Mouse (Mus musculus): ENCODE results near the gene Rnls. TPM values are rescaled to one million over a fixed set of nuclear protein-coding genes. Genes with fewer than 3 reads are reported as not detected.

The Rnls gene
- polyA plus RNA-seq, 1 experiment: 1.2 TPM

DNA sequence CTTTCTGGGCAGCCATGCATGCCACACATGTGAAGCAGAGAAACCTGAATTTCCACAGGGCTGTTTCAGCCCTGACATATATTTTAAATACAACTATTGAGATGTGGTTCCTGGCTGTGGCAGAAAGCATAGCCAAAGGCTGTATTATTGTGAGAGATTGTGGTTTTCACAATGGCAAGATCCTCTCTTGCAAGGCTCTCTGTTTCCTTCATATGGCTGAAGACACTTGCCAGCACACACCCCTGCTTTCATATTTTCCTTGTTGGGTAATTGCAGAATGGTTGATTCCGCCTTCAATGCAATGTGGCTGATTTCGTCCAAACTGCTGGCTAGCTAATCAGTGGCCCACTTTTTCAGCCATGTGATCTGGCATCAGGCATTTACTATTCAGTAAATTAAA, 248.9 kb downstream of the Rnls start:
- no peak overlapping the region for H3K27ac ChIP-seq (ENCODE audit: insufficient read depth, low read length)
- H3K4me3 ChIP-seq (ENCODE audit: insufficient read depth, low read length): no peak overlapping the region
- TF ChIP-seq CTCF (IDR thresholded peaks at IDR 0.05; ENCODE audit: extremely low read depth, insufficient read depth, low read length) (no peak), POLR2A (IDR thresholded peaks at IDR 0.05; ENCODE audit: extremely low read depth, insufficient read depth, low read length) (no peak)
- H3K4me1 ChIP-seq (ENCODE audit: control insufficient read depth, insufficient read depth, low read length): no peaks in the 10 kb centered on the region

DNA sequence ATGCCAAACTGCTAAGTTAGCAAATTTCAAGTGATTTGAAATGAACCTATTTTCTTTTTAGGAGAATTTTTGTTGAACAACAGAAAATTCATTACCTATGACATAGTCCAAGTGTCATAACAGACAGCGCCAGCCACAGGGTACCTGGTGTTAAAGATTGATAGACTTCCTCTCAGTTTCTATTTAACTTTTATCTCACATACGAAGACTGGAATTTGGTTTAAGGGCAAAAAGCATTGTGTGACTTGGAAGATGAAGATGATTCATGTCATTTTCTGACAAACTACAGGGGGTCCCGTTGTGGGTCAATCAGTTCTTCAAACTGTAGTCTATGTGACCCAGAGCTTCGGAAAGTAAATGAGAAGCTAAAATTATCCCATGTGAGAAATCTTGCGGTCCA, 254.8 kb downstream of the Rnls start:
- TF ChIP-seq POLR2A (IDR thresholded peaks at IDR 0.05; ENCODE audit: extremely low read depth, insufficient read depth, low read length): no peak
- Histone ChIP-seq H3K27ac (ENCODE audit: insufficient read depth, low read length) (no peak overlapping the region), H3K4me1 (ENCODE audit: control insufficient read depth, insufficient read depth, low read length) (no peaks in the 10 kb centered on the region), H3K4me3 (ENCODE audit: insufficient read depth, low read length) (no peak overlapping the region)

DNA sequence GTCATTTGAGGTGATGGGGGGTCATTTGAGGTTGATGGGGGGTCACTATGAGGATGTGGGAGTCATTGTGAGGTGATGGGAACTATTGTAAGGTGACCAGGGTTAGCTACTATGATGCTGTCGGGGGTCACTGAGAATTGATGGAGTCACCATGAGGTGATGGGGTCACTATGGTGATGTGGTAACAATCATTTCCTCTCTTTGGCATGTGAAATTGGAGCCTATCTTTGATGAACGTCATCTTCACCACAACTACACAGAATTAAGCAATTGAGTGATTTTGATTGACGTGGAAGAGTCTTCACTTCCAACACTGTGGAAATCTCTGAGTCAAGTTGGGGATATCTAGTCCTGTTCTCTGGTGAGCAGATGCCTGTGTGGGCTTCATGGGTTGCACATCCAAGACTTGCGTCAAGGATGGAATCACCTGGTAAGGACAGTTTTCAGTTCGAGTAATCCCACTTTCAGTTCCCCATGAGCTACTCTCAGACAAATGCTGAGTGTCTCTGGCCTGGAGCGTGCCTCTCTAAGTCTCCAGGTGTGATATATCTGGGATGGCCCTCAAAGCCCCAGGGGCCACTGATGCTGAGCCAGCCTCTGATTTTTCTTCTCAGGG, 269.4 kb downstream of the Rnls start:
- TF ChIP-seq POLR2A (IDR thresholded peaks at IDR 0.05; ENCODE audit: extremely low read depth, insufficient read depth, low read length) (no peak), CTCF (IDR thresholded peaks at IDR 0.05; ENCODE audit: extremely low read depth, insufficient read depth, low read length) (no peak)
- H3K4me3 ChIP-seq (ENCODE audit: insufficient read depth, low read length): no peak overlapping the region
- no peak overlapping the region for H3K27ac ChIP-seq (ENCODE audit: insufficient read depth, low read length)
- H3K4me1 ChIP-seq (ENCODE audit: control insufficient read depth, insufficient read depth, low read length): no peaks in the 10 kb centered on the region

DNA sequence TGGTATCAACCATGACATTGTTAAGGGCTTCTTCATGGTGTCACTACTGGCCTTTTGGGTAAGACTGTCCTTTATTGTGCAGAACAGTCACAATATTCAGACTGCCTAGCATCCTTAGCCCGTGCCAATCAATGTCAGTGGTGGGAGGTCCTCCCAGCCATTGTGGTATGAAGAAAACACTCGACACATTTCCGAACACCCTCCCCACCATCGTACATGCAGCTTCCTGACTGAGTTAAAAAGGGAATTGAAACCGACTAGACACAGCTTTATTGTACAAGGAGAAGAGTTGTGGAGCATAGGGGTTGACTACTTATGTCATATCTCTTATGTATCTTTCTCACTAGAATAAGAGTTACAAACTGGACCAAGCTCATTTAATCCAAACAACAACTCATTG, 272.1 kb downstream of the Rnls start:
- Histone ChIP-seq H3K4me1 (ENCODE audit: control insufficient read depth, insufficient read depth, low read length) (no peaks in the 10 kb centered on the region), H3K27ac (ENCODE audit: insufficient read depth, low read length) (no peak overlapping the region), H3K4me3 (ENCODE audit: insufficient read depth, low read length) (no peak overlapping the region)
- TF ChIP-seq CTCF (IDR thresholded peaks at IDR 0.05; ENCODE audit: extremely low read depth, insufficient read depth, low read length): no peak

DNA sequence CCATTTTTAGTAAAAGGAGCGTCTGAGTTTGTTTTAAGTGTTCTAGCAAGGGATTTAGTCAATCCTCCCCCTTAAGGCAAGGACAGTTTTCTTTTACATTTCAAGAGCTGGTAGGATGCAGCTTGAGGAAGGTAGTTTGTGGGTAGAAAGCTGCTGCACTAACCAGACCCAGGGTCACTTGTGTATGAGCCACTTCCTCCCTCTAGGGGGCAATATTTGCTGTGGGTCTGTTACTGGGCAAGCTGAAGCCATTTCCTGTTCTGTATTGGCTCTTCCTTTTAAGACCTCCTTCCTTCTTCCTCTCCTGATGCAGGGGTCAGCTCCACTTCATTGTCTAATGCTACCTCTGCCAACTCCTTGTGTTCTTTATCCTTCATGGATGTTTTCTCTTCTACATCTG, 273.2 kb downstream of the Rnls start:
- Histone ChIP-seq H3K27ac (ENCODE audit: insufficient read depth, low read length) (no peak overlapping the region), H3K4me3 (ENCODE audit: insufficient read depth, low read length) (no peak overlapping the region), H3K4me1 (ENCODE audit: control insufficient read depth, insufficient read depth, low read length) (no peaks in the 10 kb centered on the region)
- TF ChIP-seq CTCF (IDR thresholded peaks at IDR 0.05; ENCODE audit: extremely low read depth, insufficient read depth, low read length) (peak; percentile 27; the same call in 1 of the 2 replicates), POLR2A (IDR thresholded peaks at IDR 0.05; ENCODE audit: extremely low read depth, insufficient read depth, low read length) (no peak)

DNA sequence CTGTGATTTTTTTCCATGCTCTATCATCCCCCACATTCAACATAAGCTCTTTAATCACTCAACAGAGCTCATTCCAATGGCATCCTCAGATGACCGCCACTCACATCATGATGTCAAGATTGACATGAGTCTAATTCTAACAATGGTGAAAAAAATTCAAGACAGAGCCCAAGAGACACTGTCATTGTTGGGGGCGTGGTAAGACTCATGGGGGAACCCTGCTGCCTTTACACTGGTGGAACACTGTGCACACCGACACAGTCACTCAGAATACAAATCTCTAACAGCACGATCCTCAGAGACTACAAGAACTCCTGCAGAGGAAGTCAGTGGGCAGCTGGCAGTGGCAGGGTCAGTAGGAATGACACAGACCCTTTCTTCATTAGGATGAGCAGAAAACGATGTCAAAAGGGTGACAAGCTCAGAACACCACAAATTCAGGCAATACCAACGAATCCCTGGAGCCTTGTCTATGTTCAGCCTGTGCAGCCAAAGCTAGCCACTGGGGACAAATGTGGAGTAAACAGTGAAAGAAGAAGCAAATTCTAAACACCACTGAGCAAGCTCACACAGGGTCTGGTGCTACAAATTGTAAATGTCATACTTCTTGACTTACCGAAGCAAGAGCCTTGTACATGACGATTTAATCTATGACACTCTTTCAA, 277.3 kb downstream of the Rnls start:
- no peaks in the 10 kb centered on the region; the same call in 1 of the 2 replicates for H3K4me1 ChIP-seq (ENCODE audit: control insufficient read depth, insufficient read depth, low read length)
- no peak for TF ChIP-seq CTCF (IDR thresholded peaks at IDR 0.05; ENCODE audit: extremely low read depth, insufficient read depth, low read length)
- TF ChIP-seq POLR2A (IDR thresholded peaks at IDR 0.05; ENCODE audit: extremely low read depth, insufficient read depth, low read length): no peak
- no peak overlapping the region for H3K4me3 ChIP-seq (ENCODE audit: insufficient read depth, low read length)
- no peak overlapping the region for H3K27ac ChIP-seq (ENCODE audit: insufficient read depth, low read length)

DNA sequence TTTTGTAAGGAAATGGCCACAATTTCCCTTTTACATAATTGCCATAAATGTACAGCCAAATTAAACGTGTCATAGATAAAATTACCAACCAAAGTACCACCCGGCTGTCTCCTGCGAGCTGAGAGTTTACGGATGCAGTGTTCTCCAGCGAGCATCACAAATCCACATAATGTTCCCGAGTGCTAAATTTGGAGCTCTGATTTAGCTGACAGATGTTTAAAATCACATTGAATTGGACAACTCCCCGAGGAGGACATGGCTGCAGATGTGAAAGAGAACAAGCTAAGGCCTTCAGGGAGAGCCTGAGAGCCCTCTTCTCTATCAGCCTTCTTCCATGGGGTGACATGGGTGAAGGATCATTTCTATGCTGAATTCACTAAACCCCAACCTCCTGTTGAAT, 278.3 kb downstream of the Rnls start:
- H3K4me3 ChIP-seq (ENCODE audit: insufficient read depth, low read length): no peak overlapping the region
- H3K4me1 ChIP-seq (ENCODE audit: control insufficient read depth, insufficient read depth, low read length): no peaks in the 10 kb centered on the region; the same call in 1 of the 2 replicates
- no peak overlapping the region for H3K27ac ChIP-seq (ENCODE audit: insufficient read depth, low read length)
- TF ChIP-seq CTCF (IDR thresholded peaks at IDR 0.05; ENCODE audit: extremely low read depth, insufficient read depth, low read length) (no peak), POLR2A (IDR thresholded peaks at IDR 0.05; ENCODE audit: extremely low read depth, insufficient read depth, low read length) (no peak)

DNA sequence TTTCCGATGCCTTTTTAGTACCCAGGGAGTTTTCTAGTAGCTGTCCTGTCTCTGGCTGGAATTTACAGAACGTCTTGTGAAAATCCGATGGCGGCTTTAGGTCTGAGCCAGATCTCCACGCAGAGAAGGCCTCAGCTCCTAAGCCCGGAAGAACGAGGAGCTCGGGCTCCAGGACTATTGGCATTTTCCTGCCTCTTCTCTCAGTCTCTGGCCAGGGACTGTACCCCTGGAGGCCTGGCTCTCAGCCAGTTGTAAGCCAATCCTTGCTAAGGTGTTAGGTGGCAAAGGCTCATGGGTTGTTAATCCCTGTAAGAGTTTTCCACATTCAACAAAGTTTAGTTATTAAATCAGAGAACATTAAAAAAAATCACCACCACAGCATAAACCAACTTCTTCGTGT, 281.7 kb downstream of the Rnls start:
- Histone ChIP-seq H3K27ac (ENCODE audit: insufficient read depth, low read length) (no peak overlapping the region), H3K4me1 (ENCODE audit: control insufficient read depth, insufficient read depth, low read length) (no peaks in the 10 kb centered on the region; the same call in 1 of the 2 replicates), H3K4me3 (ENCODE audit: insufficient read depth, low read length) (no peak overlapping the region)
- TF ChIP-seq POLR2A (IDR thresholded peaks at IDR 0.05; ENCODE audit: extremely low read depth, insufficient read depth, low read length) (no peak), CTCF (IDR thresholded peaks at IDR 0.05; ENCODE audit: extremely low read depth, insufficient read depth, low read length) (no peak)

DNA sequence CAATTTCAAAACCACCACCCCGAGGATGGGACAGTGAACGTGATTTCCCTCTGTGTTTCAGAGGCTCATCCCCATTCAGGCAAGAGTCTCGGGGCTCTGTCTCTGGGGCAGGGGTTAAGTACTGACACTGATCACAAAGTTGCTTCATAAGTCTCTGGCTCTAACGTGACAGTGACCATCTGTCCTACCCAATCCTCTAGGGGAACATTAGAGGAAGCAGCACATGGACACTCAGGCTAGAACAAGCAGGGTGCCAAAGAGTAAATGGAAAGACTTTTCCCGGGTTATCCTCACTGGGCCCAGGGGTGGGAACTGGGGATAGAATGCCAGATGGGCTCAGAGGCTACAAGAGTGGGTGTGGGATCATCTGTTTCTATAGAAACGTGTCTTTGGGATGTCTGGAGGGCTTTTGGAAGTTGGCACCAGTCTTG, 282.1 kb downstream of the Rnls start:
- Histone ChIP-seq H3K4me3 (ENCODE audit: insufficient read depth, low read length) (no peak overlapping the region), H3K27ac (ENCODE audit: insufficient read depth, low read length) (no peak overlapping the region), H3K4me1 (ENCODE audit: control insufficient read depth, insufficient read depth, low read length) (no peaks in the 10 kb centered on the region; the same call in 1 of the 2 replicates)
- no peak for TF ChIP-seq POLR2A (IDR thresholded peaks at IDR 0.05; ENCODE audit: extremely low read depth, insufficient read depth, low read length)
- no peak for TF ChIP-seq CTCF (IDR thresholded peaks at IDR 0.05; ENCODE audit: extremely low read depth, insufficient read depth, low read length)

DNA sequence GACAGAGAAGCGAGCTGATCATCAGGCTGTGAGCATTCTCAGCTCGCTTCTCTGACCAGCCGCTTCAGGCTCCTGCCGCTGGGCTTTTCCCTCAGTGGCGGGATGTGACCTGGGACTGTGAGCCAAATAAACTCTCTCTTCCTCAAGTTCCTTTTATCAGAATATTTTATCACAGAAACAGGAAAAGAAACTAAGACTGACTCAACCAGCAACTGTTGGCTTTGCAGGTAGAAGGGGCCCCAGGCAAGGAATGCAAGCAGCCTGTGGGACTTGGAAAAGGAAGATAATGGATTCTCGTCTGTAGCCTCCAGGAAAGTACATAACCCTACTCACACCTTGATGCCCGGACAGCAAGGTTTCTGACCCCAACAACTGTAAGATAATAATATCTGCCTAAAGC, 283.0 kb downstream of the Rnls start:
- Histone ChIP-seq H3K4me3 (ENCODE audit: insufficient read depth, low read length) (no peak overlapping the region), H3K4me1 (ENCODE audit: control insufficient read depth, insufficient read depth, low read length) (no peaks in the 10 kb centered on the region; the same call in 1 of the 2 replicates), H3K27ac (ENCODE audit: insufficient read depth, low read length) (no peak overlapping the region)
- TF ChIP-seq CTCF (IDR thresholded peaks at IDR 0.05; ENCODE audit: extremely low read depth, insufficient read depth, low read length): no peak
- no peak for TF ChIP-seq POLR2A (IDR thresholded peaks at IDR 0.05; ENCODE audit: extremely low read depth, insufficient read depth, low read length)
